Mouse (Mus musculus) thymus, adult 2 months (tissue): Measurements from ENCODE around the gene Trim63.
"Not testable (repeated sequence)": the region's sequence is repeated elsewhere in the genome, so short reads cannot be mapped to it uniquely, and the experiment has no call there.

Experiments
- CTCF ChIP-seq: fragments of 200-500 bp; IDR thresholded peaks from 2 replicates; pipeline ENCODE4 v1.5.1; 2012; ENCODE audit warnings: mild to moderate bottlenecking, control low read depth, low read length, moderate library complexity, borderline replicate concordance; ENCODE audit not compliant: control insufficient read depth, poor library complexity, insufficient read depth; ENCODE audit errors: extremely low read depth
- POLR2A ChIP-seq: fragments of 200-500 bp; IDR thresholded peaks from 2 replicates; pipeline ENCODE4 v1.6.1; 2012; ENCODE audit warnings: mild to moderate bottlenecking, low read length, control low read depth, moderate library complexity; ENCODE audit not compliant: control insufficient read depth, poor library complexity, insufficient read depth; ENCODE audit errors: extremely low read depth

DNA sequence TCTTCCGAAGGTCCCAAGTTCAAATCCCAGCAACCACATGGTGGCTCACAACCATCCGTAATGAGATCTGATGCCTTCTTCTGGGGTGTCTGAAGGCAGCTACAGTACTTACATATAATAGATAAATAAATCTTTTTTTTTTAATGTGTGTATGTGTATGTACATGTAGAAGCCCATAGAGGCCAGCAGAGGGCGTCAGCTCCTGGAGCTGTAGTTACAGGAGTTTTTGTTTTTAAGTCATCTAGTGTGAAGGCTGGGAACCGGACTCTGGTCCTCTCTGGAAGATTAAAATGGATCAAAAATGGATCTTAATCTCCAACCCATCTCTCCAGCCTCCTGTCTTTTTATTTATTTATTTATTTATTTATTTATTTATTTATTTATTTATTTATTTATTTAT, 18.8 kb upstream of the Trim63 start:
- TF ChIP-seq POLR2A, CTCF: not testable (repeated sequence)
